Mouse (Mus musculus) ES-Bruce4 (cell line): ENCODE measurements around the gene Stra6l.

Source experiments
- CTCF ChIP-seq: IDR thresholded peaks from one replicate; pipeline ENCODE4 v1.8.1; 2011; ENCODE audit warnings: low read depth, low read length
- POLR2A ChIP-seq: IDR thresholded peaks from one replicate; pipeline ENCODE4 v1.8.1; 2011; ENCODE audit warnings: low read length; ENCODE audit not compliant: insufficient read depth

DNA sequence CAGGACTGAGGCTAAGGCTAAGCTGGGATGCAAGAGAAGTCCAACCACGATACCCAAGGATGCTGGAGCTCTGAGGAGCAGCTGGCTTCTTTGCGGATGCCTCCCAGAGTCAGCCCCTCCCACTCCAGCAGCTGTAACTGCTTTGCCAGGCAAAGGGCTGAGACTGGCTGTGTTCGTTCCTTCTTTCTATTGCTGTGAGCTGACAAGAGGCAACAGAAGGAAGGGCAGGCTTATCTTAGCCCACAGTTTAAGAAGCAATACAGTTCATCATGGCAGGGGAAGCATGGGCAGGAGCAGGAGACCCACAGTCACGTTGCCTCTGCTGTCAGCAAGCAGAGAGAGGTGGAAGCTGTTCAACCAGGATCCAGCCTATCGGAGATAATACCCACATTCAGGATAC is 12.7 kb downstream of the Stra6l start:
- TF ChIP-seq POLR2A (no peak), CTCF (no peak)
